Mouse (Mus musculus): ENCODE results near the gene Sycp2. TPM values are rescaled to one million over a fixed set of nuclear protein-coding genes. Genes with fewer than 3 reads are reported as not detected.

Sycp2 gene
- polyA plus RNA-seq, 1 experiment from 2014 or later = 0.14 TPM

DNA sequence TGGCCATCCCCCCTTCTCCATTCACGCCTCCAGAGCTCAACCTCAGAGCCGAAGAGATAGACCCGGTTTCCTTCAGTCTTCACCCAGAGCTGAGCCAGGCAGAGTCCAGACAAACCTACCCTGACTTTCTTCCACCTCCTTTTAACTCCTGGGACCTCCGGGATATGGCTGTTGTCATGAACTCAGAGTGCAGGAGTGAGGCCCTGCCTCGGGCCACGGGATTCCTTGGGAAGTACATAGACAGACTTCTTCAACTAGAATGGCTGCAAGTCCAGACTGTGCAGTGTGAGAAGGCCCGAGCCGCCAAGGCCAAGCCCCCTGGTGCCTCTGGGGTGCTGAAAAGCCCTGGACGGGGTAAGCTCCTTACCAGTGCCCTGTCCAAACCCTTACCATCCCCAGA is 13.1 kb upstream of the Sycp2 start:
- Histone ChIP-seq H3K9me3 (replicated peaks; ENCODE audit: control insufficient read depth, low read length) (no peaks in the 10 kb centered on the region), H3K27ac (ENCODE audit: low read depth, low read length) (no peak overlapping the region), H3K4me3 (ENCODE audit: low read depth, low read length) (no peak overlapping the region), H3K4me1 (ENCODE audit: control insufficient read depth, insufficient read depth, low read length) (no peaks in the 10 kb centered on the region; the same call in 1 of the 2 replicates), H3K27me3 (replicated peaks; ENCODE audit: control insufficient read depth, insufficient read depth, low read length) (no peaks in the 10 kb centered on the region), H3K4me2 (ENCODE audit: low read length) (no peak overlapping the region), H3K36me3 (ENCODE audit: control insufficient read depth, insufficient read depth, low read length) (no peaks in the 10 kb centered on the region), H3K9ac (ENCODE audit: low read length) (no peak overlapping the region)
- DNase-seq (ENCODE audit: low spot score) (no peak), ATAC-seq (no peak)
- 81% methylated on average over 9 of the region's 9 CpGs for WGBS

DNA sequence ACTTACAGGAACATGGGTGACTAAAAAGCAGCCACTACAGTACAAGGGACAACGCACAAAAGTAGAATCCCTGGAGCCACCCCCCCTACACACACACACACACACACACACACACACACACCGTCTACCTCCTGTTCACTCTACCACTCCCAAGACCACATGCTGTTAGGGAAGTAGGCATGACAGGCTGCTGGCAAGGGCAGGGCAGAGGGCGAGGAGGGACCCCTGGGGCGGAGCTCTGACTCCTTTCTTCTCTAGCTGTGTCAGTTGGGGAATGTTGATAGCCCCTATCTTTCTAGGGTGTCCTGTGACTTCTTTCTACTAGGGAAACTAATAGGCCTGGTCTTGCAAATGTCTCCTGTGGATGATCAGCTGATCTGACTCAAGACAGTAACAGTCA is 9.5 kb upstream of the Sycp2 start:
- peaks cover 10% of the 10 kb centered on the region for H3K27me3 ChIP-seq (replicated peaks; ENCODE audit: control insufficient read depth, insufficient read depth, low read length)
- no peak overlapping the region for H3K4me2 ChIP-seq (ENCODE audit: low read length)
- peaks cover 8% of the 10 kb centered on the region for H3K4me1 ChIP-seq (ENCODE audit: control insufficient read depth, insufficient read depth, low read length)
- H3K27ac ChIP-seq (ENCODE audit: low read depth, low read length) = no peak overlapping the region
- H3K9me3 ChIP-seq (replicated peaks; ENCODE audit: control insufficient read depth, low read length) = no peaks in the 10 kb centered on the region
- WGBS = 77% methylated on average over 4 of the region's 4 CpGs
- no peak for DNase-seq (ENCODE audit: low spot score)
- H3K4me3 ChIP-seq (ENCODE audit: low read depth, low read length) = no peak overlapping the region
- H3K9ac ChIP-seq (ENCODE audit: low read length) = no peak overlapping the region
- no peak for ATAC-seq
- no peaks in the 10 kb centered on the region for H3K36me3 ChIP-seq (ENCODE audit: control insufficient read depth, insufficient read depth, low read length)

- Histone ChIP-seq H3K9me3 (replicated peaks; ENCODE audit: control insufficient read depth, low read length) (no peaks in the 10 kb centered on the region), H3K4me1 (ENCODE audit: control insufficient read depth, insufficient read depth, low read length) (peaks cover 8% of the 10 kb centered on the region), H3K27me3 (replicated peaks; ENCODE audit: control insufficient read depth, insufficient read depth, low read length) (peaks cover 10% of the 10 kb centered on the region), H3K4me2 (ENCODE audit: low read length) (no peak overlapping the region), H3K27ac (ENCODE audit: low read depth, low read length) (no peak overlapping the region), H3K4me3 (ENCODE audit: low read depth, low read length) (no peak overlapping the region), H3K9ac (ENCODE audit: low read length) (no peak overlapping the region), H3K36me3 (ENCODE audit: control insufficient read depth, insufficient read depth, low read length) (no peaks in the 10 kb centered on the region)
- no peak for DNase-seq (ENCODE audit: low spot score)
- WGBS = 83% methylated on average over 13 of the region's 13 CpGs
- no peak for ATAC-seq
Measured at GRCm38 (mm10) chr2:178416427-178416826, 8.9 kb upstream of the Sycp2 start.

DNA sequence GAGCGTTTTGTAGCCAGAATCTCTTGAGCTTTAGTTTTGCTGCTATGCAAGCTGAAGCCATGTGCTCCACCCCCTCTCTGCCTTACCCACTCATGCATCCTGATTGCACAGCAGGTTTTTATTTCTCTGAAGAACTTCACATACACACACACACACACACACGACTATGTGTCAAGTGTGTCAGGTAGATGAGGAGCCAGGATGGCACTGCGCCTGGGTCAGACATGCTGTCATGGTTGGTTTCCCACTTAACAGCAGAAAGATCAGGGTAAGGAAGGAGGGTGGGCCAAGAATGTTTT is 7.6 kb upstream of the Sycp2 start:
- ATAC-seq = no peak; the same call in 1 of the 2 replicates
- H3K9ac ChIP-seq (ENCODE audit: low read length) = peak overlapping the region; percentile 64; the same call in 1 of the 2 replicates

GRCm38 (mm10) chr2:178414261-178415149 is 7.0 kb upstream of the Sycp2 start, which contains the start of the genes Ppp1r3d and Fam217b:
Gene Ppp1r3d, minus strand, starts transcription at chr2:178414472.
Gene Fam217b, plus strand, starts transcription at chr2:178414524.
- Histone ChIP-seq H3K4me3 (ENCODE audit: low read depth, low read length) (peak within 1 kb of the TSS; percentile 59), H3K4me2 (ENCODE audit: low read length) (peak within 1 kb of the TSS; percentile 98), H3K36me3 (ENCODE audit: control insufficient read depth, insufficient read depth, low read length) (no peaks in the 10 kb centered on the region), H3K9me3 (replicated peaks; ENCODE audit: control insufficient read depth, low read length) (no peaks in the 10 kb centered on the region), H3K4me1 (ENCODE audit: control insufficient read depth, insufficient read depth, low read length) (peaks cover 8% of the 10 kb centered on the region), H3K9ac (ENCODE audit: low read length) (peak within 1 kb of the TSS; percentile 64), H3K27ac (ENCODE audit: low read depth, low read length) (peak within 1 kb of the TSS; percentile 27; the same call in 1 of the 2 replicates), H3K27me3 (replicated peaks; ENCODE audit: control insufficient read depth, insufficient read depth, low read length) (peaks cover 10% of the 10 kb centered on the region)
- DNase-seq (ENCODE audit: low spot score) = peak; percentile 84
- under 1% methylated on average over 71 of the region's 74 CpGs for WGBS
- ATAC-seq = peak; percentile 89

More for the DNA sequence above, 7.6 kb upstream of the Sycp2 start:
- peak overlapping the region; percentile 59 for H3K4me3 ChIP-seq (ENCODE audit: low read depth, low read length)
- H3K27me3 ChIP-seq (replicated peaks; ENCODE audit: control insufficient read depth, insufficient read depth, low read length) = peaks cover 10% of the 10 kb centered on the region
- H3K36me3 ChIP-seq (ENCODE audit: control insufficient read depth, insufficient read depth, low read length) = no peaks in the 10 kb centered on the region
- H3K4me2 ChIP-seq (ENCODE audit: low read length) = peak overlapping the region; percentile 98
- H3K4me1 ChIP-seq (ENCODE audit: control insufficient read depth, insufficient read depth, low read length) = peaks cover 8% of the 10 kb centered on the region
- H3K9me3 ChIP-seq (replicated peaks; ENCODE audit: control insufficient read depth, low read length) = no peaks in the 10 kb centered on the region
- H3K27ac ChIP-seq (ENCODE audit: low read depth, low read length) = 0 out of 2 replicates have a peak overlapping the region, but pooled peaks have one; percentile 27
- no peak for DNase-seq (ENCODE audit: low spot score)
- WGBS = 24% methylated on average over 3 of the region's 3 CpGs

DNA sequence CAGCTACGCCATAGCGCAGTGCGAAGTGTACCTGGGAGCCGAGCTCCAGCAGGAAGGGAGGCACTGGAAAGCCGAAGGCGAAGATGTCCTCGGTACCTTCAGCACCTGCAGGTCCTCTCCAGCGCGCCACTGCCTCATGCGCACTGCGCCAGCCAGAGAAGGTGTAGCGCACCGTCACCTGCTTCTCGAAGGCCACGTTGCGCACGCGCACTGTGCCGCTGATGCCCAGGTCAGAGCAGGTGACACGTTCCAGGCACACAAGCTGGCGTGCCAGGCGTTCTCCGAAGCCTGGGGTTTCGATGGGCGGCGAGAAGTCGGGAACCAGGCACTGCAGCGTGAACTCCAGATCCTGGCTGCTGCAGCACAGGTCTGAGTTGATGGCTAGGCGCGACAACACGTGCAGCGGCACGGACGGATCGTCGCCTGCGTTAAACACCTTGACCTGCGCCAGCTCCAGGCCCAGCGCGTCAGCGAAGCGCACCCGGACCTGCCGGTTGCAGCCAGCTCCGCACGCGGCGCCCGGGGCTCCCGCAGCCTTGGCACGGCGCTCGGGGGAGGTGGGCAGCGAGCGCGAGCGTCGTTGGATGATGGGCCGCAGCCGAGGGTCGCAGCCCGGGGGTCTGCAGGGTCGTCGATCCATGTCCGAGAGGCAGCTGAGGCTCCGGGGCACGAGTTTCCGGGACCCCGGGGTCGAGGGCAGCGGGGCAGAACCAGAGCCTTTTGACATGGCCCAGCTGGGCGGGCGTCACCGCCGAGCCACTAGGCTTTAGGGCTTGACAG is 6.2 kb upstream of the Sycp2 start:
- Histone ChIP-seq H3K9ac (ENCODE audit: low read length) (peak overlapping the region; percentile 64), H3K27me3 (replicated peaks; ENCODE audit: control insufficient read depth, insufficient read depth, low read length) (peaks cover 10% of the 10 kb centered on the region), H3K4me3 (ENCODE audit: low read depth, low read length) (peak overlapping the region; percentile 59), H3K4me1 (ENCODE audit: control insufficient read depth, insufficient read depth, low read length) (peaks cover 8% of the 10 kb centered on the region), H3K9me3 (replicated peaks; ENCODE audit: control insufficient read depth, low read length) (no peaks in the 10 kb centered on the region), H3K27ac (ENCODE audit: low read depth, low read length) (no peak overlapping the region), H3K36me3 (ENCODE audit: control insufficient read depth, insufficient read depth, low read length) (no peaks in the 10 kb centered on the region), H3K4me2 (ENCODE audit: low read length) (peak overlapping the region; percentile 98)
- WGBS = 16% methylated on average over 75 of the region's 75 CpGs
- ATAC-seq (peak; percentile 19; the same call in 1 of the 2 replicates), DNase-seq (ENCODE audit: low spot score) (no peak)

- Histone ChIP-seq H3K9ac (ENCODE audit: low read length) (no peak overlapping the region; the same call in 1 of the 2 replicates), H3K27ac (ENCODE audit: low read depth, low read length) (no peak overlapping the region), H3K4me3 (ENCODE audit: low read depth, low read length) (peak overlapping the region; percentile 59; the same call in 1 of the 2 replicates), H3K4me1 (ENCODE audit: control insufficient read depth, insufficient read depth, low read length) (peaks cover 8% of the 10 kb centered on the region), H3K36me3 (ENCODE audit: control insufficient read depth, insufficient read depth, low read length) (no peaks in the 10 kb centered on the region), H3K9me3 (replicated peaks; ENCODE audit: control insufficient read depth, low read length) (no peaks in the 10 kb centered on the region), H3K4me2 (ENCODE audit: low read length) (peak overlapping the region; percentile 98; the same call in 1 of the 2 replicates), H3K27me3 (replicated peaks; ENCODE audit: control insufficient read depth, insufficient read depth, low read length) (peaks cover 10% of the 10 kb centered on the region)
- WGBS = 70% methylated on average over 13 of the region's 13 CpGs
- DNase-seq (ENCODE audit: low spot score) (no peak), ATAC-seq (no peak)
Measured at GRCm38 (mm10) chr2:178413081-178413480, 5.6 kb upstream of the Sycp2 start.

DNA sequence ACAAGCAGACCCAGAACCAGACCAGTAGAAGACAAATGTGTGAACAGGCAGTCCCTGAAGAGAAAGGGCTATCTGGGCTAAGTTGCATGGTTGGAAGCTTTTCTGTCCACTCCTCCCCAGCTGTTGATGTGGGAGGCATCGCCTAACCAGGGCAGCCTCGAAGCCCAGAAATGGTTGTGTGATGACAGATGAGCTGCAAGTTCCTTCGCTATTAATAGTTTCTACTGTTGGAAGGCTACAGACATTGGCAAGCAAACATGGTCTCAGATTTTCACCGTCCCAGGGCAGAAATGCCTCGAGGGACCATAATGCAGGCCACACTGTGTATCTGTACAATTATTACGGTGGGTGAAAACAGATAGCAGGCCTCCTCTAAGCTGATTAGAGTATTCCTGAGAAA is 5.1 kb upstream of the Sycp2 start:
- ATAC-seq (no peak), DNase-seq (ENCODE audit: low spot score) (no peak)
- Histone ChIP-seq H3K9me3 (replicated peaks; ENCODE audit: control insufficient read depth, low read length) (no peaks in the 10 kb centered on the region), H3K9ac (ENCODE audit: low read length) (no peak overlapping the region), H3K4me2 (ENCODE audit: low read length) (no peak overlapping the region), H3K27ac (ENCODE audit: low read depth, low read length) (no peak overlapping the region), H3K36me3 (ENCODE audit: control insufficient read depth, insufficient read depth, low read length) (no peaks in the 10 kb centered on the region), H3K4me1 (ENCODE audit: control insufficient read depth, insufficient read depth, low read length) (peaks cover 8% of the 10 kb centered on the region), H3K4me3 (ENCODE audit: low read depth, low read length) (no peak overlapping the region), H3K27me3 (replicated peaks; ENCODE audit: control insufficient read depth, insufficient read depth, low read length) (peaks cover 10% of the 10 kb centered on the region)
- WGBS = 86% methylated on average over 6 of the region's 6 CpGs
